Mouse (Mus musculus) E14TG2a.4 (cell line): ENCODE measurements around the gene Dennd4a.

Source experiments
- CTCF ChIP-seq: conservative IDR thresholded peaks from 2 replicates; pipeline ENCODE4 v1.5.1; 2014; ENCODE audit warnings: low read length
- NANOG ChIP-seq: IDR thresholded peaks from 2 replicates; pipeline ENCODE4 v1.6.1; 2014; ENCODE audit warnings: borderline replicate concordance, low read length, mixed read lengths

GRCm38 (mm10) chr9:64799504-64799903, 11.6 kb upstream of the Dennd4a start:
- TF ChIP-seq CTCF (no peak), NANOG (no peak)
